Mouse (Mus musculus) forebrain, embryonic 14.5 days (tissue): ENCODE measurements at regions not wholly inside any gene's neighbourhood (a gene's known extent, or its start where the extent isn't known, plus 50 kb on each side); places are given as distances from the start of the nearest gene placed in this dataset.

Experiments used
- ATAC-seq: fragments of 200-750 bp; cut with Nextera tagmentation; 2 replicates; pipeline ENCODE4 v1.8.0; 2017; ENCODE audit warnings: mild to moderate bottlenecking, moderate library complexity
- DNase-seq: peaks from one replicate; pipeline ENCODE4 v3.0.0-alpha.2; 2015; ENCODE audit warnings: low spot score
- H3K27ac ChIP-seq: fragments of 300-500 bp; sonication (generic); 2 replicates; pipeline ENCODE4 v1.5.1; 2014; ENCODE audit warnings: low read depth, mild to moderate bottlenecking, control low read depth, low read length, moderate library complexity
- H3K27me3 ChIP-seq: fragments of 300-500 bp; sonication (generic); replicated peaks from 2 replicates; pipeline ENCODE4 v1.6.1; 2014; ENCODE audit warnings: low read length, control low read depth, mixed read lengths; ENCODE audit not compliant: control insufficient read depth, insufficient read depth
- H3K36me3 ChIP-seq: fragments of 300-500 bp; sonication (generic); 2 replicates; pipeline ENCODE4 v1.6.1; 2014; ENCODE audit warnings: low read length, control low read depth; ENCODE audit not compliant: control insufficient read depth, insufficient read depth
- H3K4me1 ChIP-seq: fragments of 300-500 bp; sonication (generic); 2 replicates; pipeline ENCODE4 v1.6.1; 2014; ENCODE audit warnings: antibody characterized with exemption, low read length, control low read depth; ENCODE audit not compliant: control insufficient read depth, insufficient read depth
- H3K4me2 ChIP-seq: fragments of 300-500 bp; sonication (generic); 2 replicates; pipeline ENCODE4 v1.6.1; 2014; ENCODE audit warnings: mild to moderate bottlenecking, control low read depth, low read length
- H3K4me3 ChIP-seq: fragments of 300-500 bp; sonication (generic); 2 replicates; pipeline ENCODE4 v1.5.1; 2014; ENCODE audit warnings: low read depth, low read length, control low read depth
- H3K9ac ChIP-seq: fragments of 300-500 bp; sonication (generic); 2 replicates; pipeline ENCODE4 v1.6.1; 2014; ENCODE audit warnings: mild to moderate bottlenecking, low read length, control low read depth, moderate library complexity
- H3K9me3 ChIP-seq: fragments of 300-500 bp; sonication (generic); replicated peaks from 2 replicates; pipeline ENCODE4 v1.6.1; 2016; ENCODE audit warnings: low read length, control low read depth, mixed read lengths; ENCODE audit not compliant: control insufficient read depth
- WGBS: fragments of 180-500 bp; shearing (Covaris S2); extraction: QIAGEN DNeasy Blood & Tissue Kit; methylation state at CpG from one replicate; pipeline ENCODE4 v1.1.7; 2014; 5-methylcytosine and 5-hydroxymethylcytosine counted together

GRCm38 (mm10) chr2:123805646-123806045, 284.1 kb upstream of the Sema6d start:
- Histone ChIP-seq H3K9ac (no peak overlapping the region), H3K4me3 (no peak overlapping the region), H3K4me2 (no peak overlapping the region), H3K36me3 (no peaks in the 10 kb centered on the region), H3K9me3 (no peaks in the 10 kb centered on the region), H3K27me3 (no peaks in the 10 kb centered on the region), H3K4me1 (no peaks in the 10 kb centered on the region), H3K27ac (no peak overlapping the region)
- 42% methylated on average over 2 of the region's 2 CpGs for WGBS
- ATAC-seq (peak; percentile 60), DNase-seq (peak; percentile 50)

GRCm38 (mm10) chr2:123806370-123806769, 283.4 kb upstream of the Sema6d start:
- peak; percentile 44 for ATAC-seq
- DNase-seq, result peak; percentile 65
- Histone ChIP-seq H3K27me3 (no peaks in the 10 kb centered on the region), H3K4me1 (no peaks in the 10 kb centered on the region), H3K9me3 (no peaks in the 10 kb centered on the region), H3K4me3 (no peak overlapping the region), H3K36me3 (no peaks in the 10 kb centered on the region), H3K4me2 (no peak overlapping the region), H3K27ac (no peak overlapping the region), H3K9ac (no peak overlapping the region)
- 60% methylated on average over 2 of the region's 2 CpGs for WGBS

GRCm38 (mm10) chr2:123813182-123813949, 276.4 kb upstream of the Sema6d start:
- Histone ChIP-seq H3K4me3 (no peak overlapping the region), H3K4me2 (peak overlapping the region; percentile 34), H3K9me3 (no peaks in the 10 kb centered on the region), H3K9ac (no peak overlapping the region), H3K27ac (peak overlapping the region; percentile 65), H3K27me3 (no peaks in the 10 kb centered on the region), H3K36me3 (no peaks in the 10 kb centered on the region), H3K4me1 (peaks cover 12% of the 10 kb centered on the region; the same call in 1 of the 2 replicates)
- 10% methylated on average over 15 of the region's 15 CpGs for WGBS
- DNase-seq (peak; percentile 83), ATAC-seq (peak; percentile 84)

- no peaks in the 10 kb centered on the region for H3K36me3 ChIP-seq
- H3K4me2 ChIP-seq, result peak overlapping the region; percentile 34
- peaks cover 12% of the 10 kb centered on the region; the same call in 1 of the 2 replicates for H3K4me1 ChIP-seq
- H3K9ac ChIP-seq, result no peak overlapping the region
- H3K4me3 ChIP-seq, result no peak overlapping the region
- peak overlapping the region; percentile 65 for H3K27ac ChIP-seq
- DNase-seq, result peak; percentile 14
- no peaks in the 10 kb centered on the region for H3K27me3 ChIP-seq
- peak; percentile 47 for ATAC-seq
- 7% methylated on average over 3 of the region's 3 CpGs for WGBS
- H3K9me3 ChIP-seq, result no peaks in the 10 kb centered on the region
Observed at GRCm38 (mm10) chr2:123813950-123814337, 275.8 kb upstream of the Sema6d start.

GRCm38 (mm10) chr2:123816627-123817026, 273.1 kb upstream of the Sema6d start:
- Histone ChIP-seq H3K27ac (no peak overlapping the region), H3K9ac (no peak overlapping the region), H3K27me3 (no peaks in the 10 kb centered on the region), H3K4me3 (no peak overlapping the region), H3K4me1 (peaks cover 12% of the 10 kb centered on the region; the same call in 1 of the 2 replicates), H3K4me2 (no peak overlapping the region), H3K36me3 (no peaks in the 10 kb centered on the region), H3K9me3 (no peaks in the 10 kb centered on the region)
- no peak for ATAC-seq
- WGBS, result 61% methylated on average over 2 of the region's 2 CpGs
- peak; percentile 51 for DNase-seq

- ATAC-seq (peak; percentile 62; the same call in 1 of the 2 replicates), DNase-seq (peak; percentile 25)
- 27% methylated on average over 1 of the region's 1 CpGs for WGBS
- H3K36me3 ChIP-seq, result no peaks in the 10 kb centered on the region
- no peaks in the 10 kb centered on the region for H3K27me3 ChIP-seq
- H3K9me3 ChIP-seq, result no peaks in the 10 kb centered on the region
- H3K4me2 ChIP-seq, result no peak overlapping the region
- no peak overlapping the region for H3K4me3 ChIP-seq
- H3K4me1 ChIP-seq, result no peaks in the 10 kb centered on the region; the same call in 1 of the 2 replicates
- H3K9ac ChIP-seq, result no peak overlapping the region
- H3K27ac ChIP-seq, result peak overlapping the region; percentile 52; the same call in 1 of the 2 replicates
Observed at GRCm38 (mm10) chr2:123833540-123834136, 256.1 kb upstream of the Sema6d start.
